Mouse (Mus musculus) myocyte (in vitro differentiated cells): ENCODE data around the gene Tmem238.

Experiments used
- MAX ChIP-seq: IDR thresholded peaks from one replicate; pipeline ENCODE4 v1.6.1; 2011; ENCODE audit warnings: low read depth, mild to moderate bottlenecking, control low read depth
- MYOD1 ChIP-seq, 3 experiments: IDR thresholded peaks; one replicate each; pipeline ENCODE4 v1.6.1; 2011; ENCODE audit warnings: control low read depth in 2 of 3, low read depth in 2 of 3, mild to moderate bottlenecking in 2 of 3, moderate library complexity in 1 of 3; ENCODE audit not compliant: insufficient read length in 2 of 3, control insufficient read depth in 1 of 3
- MYOG ChIP-seq, 3 experiments: IDR thresholded peaks; one replicate each; pipeline ENCODE4 v1.6.1; 2011; ENCODE audit warnings: control low read depth in 2 of 3, low read depth in 2 of 3, mild to moderate bottlenecking in 2 of 3; ENCODE audit not compliant: insufficient read length in 2 of 3, control insufficient read depth in 1 of 3, insufficient read depth in 1 of 3
- POLR2A ChIP-seq: IDR thresholded peaks from one replicate; pipeline ENCODE4 v1.6.1; 2011; ENCODE audit warnings: low read depth, mild to moderate bottlenecking, control low read depth, moderate library complexity; ENCODE audit not compliant: insufficient read length
- POLR2AphosphoS2 ChIP-seq: IDR thresholded peaks from one replicate; pipeline ENCODE4 v1.6.1; 2011; ENCODE audit warnings: low read depth, control low read depth; ENCODE audit not compliant: insufficient read length
- TCF12 ChIP-seq: IDR thresholded peaks from one replicate; pipeline ENCODE4 v1.6.1; 2011; ENCODE audit warnings: mild to moderate bottlenecking, control low read depth; ENCODE audit not compliant: poor library complexity, insufficient read depth, severe bottlenecking
- USF1 ChIP-seq: IDR thresholded peaks from one replicate; pipeline ENCODE4 v1.6.1; 2011; ENCODE audit warnings: low read depth, mild to moderate bottlenecking, control low read depth, moderate library complexity

DNA sequence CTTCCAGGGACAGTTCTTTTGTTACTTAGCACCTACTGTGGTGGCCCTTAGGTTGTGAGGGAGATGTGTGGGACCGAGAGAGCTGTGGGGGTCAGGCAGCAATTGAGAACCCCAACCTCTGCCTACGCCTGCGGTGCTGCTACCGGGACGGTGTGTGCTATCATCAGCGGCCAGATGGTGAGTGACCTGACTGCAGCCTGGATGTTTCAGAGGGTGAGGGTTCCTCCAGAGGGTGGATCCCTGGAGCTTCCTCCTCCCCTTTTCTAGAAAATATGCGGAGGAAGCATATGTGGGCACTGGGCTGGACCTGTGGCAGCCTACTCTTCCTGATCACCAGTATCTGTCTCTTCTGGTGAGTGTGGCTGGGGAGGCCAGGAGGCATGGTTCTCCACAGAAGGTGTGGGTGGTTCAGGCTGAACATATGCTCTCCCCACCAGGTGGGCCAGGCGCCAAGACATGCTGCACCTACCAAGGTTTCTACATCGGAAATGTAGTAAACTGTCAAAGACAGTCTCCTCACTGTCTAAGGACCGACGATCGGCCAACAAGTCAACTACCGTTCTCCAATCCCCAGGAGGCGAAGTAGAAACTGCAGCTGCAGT, 5.7 kb downstream of the Tmem238 start:
- TF ChIP-seq MYOG (IDR thresholded peaks at IDR 0.05; ENCODE audit: control insufficient read depth in 1 of 3, insufficient read depth in 1 of 3, insufficient read length in 2 of 3, low read depth in 2 of 3) (no peak), MYOD1 (IDR thresholded peaks at IDR 0.05; ENCODE audit: control insufficient read depth in 1 of 3, insufficient read length in 2 of 3, low read depth in 2 of 3) (no peak), POLR2A (no peak), TCF12 (no peak), USF1 (no peak), POLR2AphosphoS2 (no peak), MAX (no peak)
